Mouse (Mus musculus) heart, embryonic 14.5 days (tissue): ENCODE data around the gene Ptpru. TPM values are rescaled to one million over a fixed set of nuclear protein-coding genes. Genes with fewer than 3 reads are reported as not detected.

Experiments used
- ATAC-seq: fragments of 200-750 bp; cut with Nextera tagmentation; 2 replicates; pipeline ENCODE4 v1.8.0; 2017; ENCODE audit warnings: low read depth, moderate TSS enrichment; ENCODE audit not compliant: insufficient number of reproducible peaks, insufficient read depth, low FRiP score
- H3K27ac ChIP-seq, 2 experiments: fragments of 200-500 bp in 1 of 2; fragments of 300-500 bp in 1 of 2; sonication (generic) in 1 of 2; replicated peaks in 1 of 2; 2 replicates each; pipeline ENCODE4 v1.5.1; 2012 to 2014; ENCODE audit warnings: low read depth in 2 of 2, low read length in 2 of 2, control low read depth in 1 of 2, mild to moderate bottlenecking in 1 of 2, mixed read lengths in 1 of 2; ENCODE audit not compliant: control insufficient read depth in 1 of 2, insufficient read depth in 1 of 2
- H3K27me3 ChIP-seq: fragments of 300-500 bp; sonication (generic); 2 replicates; pipeline ENCODE4 v1.6.1; 2014; ENCODE audit warnings: mild to moderate bottlenecking, low read length, control low read depth; ENCODE audit not compliant: control insufficient read depth, insufficient read depth
- H3K36me3 ChIP-seq: fragments of 300-500 bp; sonication (generic); 2 replicates; pipeline ENCODE4 v1.6.1; 2014; ENCODE audit warnings: mild to moderate bottlenecking, control low read depth, low read length, mixed read lengths; ENCODE audit not compliant: control insufficient read depth, insufficient read depth
- H3K4me1 ChIP-seq, 2 experiments: fragments of 200-500 bp in 1 of 2; fragments of 300-500 bp in 1 of 2; sonication (generic) in 1 of 2; 2 replicates each; pipeline ENCODE4 v1.6.1; 2012 to 2014; ENCODE audit warnings: low read length in 2 of 2, control low read depth in 1 of 2, mixed read lengths in 1 of 2; ENCODE audit not compliant: control insufficient read depth in 2 of 2, insufficient read depth in 2 of 2
- H3K4me2 ChIP-seq: fragments of 300-500 bp; sonication (generic); 2 replicates; pipeline ENCODE4 v1.6.1; 2014; ENCODE audit warnings: mild to moderate bottlenecking, low read length
- H3K4me3 ChIP-seq, 2 experiments: fragments of 200-500 bp in 1 of 2; fragments of 300-500 bp in 1 of 2; sonication (generic) in 1 of 2; 2 replicates each; pipeline ENCODE4 v1.5.1; 2012 to 2014; ENCODE audit warnings: low read length in 2 of 2, mild to moderate bottlenecking in 2 of 2, control low read depth in 1 of 2, low read depth in 1 of 2, moderate library complexity in 1 of 2; ENCODE audit not compliant: control insufficient read depth in 1 of 2, insufficient read depth in 1 of 2
- H3K9ac ChIP-seq: fragments of 300-500 bp; sonication (generic); 2 replicates; pipeline ENCODE4 v1.6.1; 2014; ENCODE audit warnings: mild to moderate bottlenecking, low read length
- H3K9me3 ChIP-seq: fragments of 300-500 bp; sonication (generic); 2 replicates; pipeline ENCODE4 v1.6.1; 2016; ENCODE audit warnings: low read length, control low read depth; ENCODE audit not compliant: control insufficient read depth
- WGBS: fragments of 180-500 bp; shearing (Covaris S2); extraction: QIAGEN DNeasy Blood & Tissue Kit; methylation state at CpG from one replicate; pipeline ENCODE4 v1.1.7; 2014; 5-methylcytosine and 5-hydroxymethylcytosine counted together
- polyA plus RNA-seq: library from polyadenylated mRNA; unstranded; fragments of >200 nt; fragmentation: Nextera tagmentation; extraction: Ambion mirVana; gene quantifications from 2 replicates; pipeline ENCODE4 v1.2.1, GENCODE M21; 2014

Gene Ptpru
- polyA plus RNA-seq, 1 experiment from 2014 or later = 1.2 TPM

DNA sequence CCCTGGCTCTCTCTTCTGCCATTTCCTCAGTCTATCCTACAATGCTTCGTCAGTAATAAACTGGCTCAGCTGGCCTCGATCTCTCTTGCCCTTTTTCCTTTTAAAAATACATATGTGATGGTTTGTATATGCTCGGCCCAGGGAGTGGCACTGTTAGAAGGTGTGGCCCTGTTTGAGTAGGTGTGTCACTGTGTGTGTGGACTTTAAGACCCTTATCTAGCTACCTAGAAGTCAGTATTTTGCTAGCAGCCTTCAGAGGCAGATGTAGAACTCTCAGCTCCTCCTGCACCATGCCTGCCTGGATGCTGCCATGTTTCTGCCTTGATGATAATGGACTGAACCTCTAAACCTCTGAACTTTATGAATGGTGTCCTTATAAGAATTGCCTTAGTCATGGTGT is 15.5 kb downstream of the Ptpru start:
- H3K27me3 ChIP-seq = peaks cover 16% of the 10 kb centered on the region
- H3K9ac ChIP-seq = no peak overlapping the region
- H3K4me1 ChIP-seq = peaks cover 0 to 2% of the 10 kb centered on the region in 2 experiments; a peak in 1 of 4 replicates
- no peak for ATAC-seq
- no peaks in the 10 kb centered on the region for H3K9me3 ChIP-seq
- no peak overlapping the region for H3K4me2 ChIP-seq
- H3K4me3 ChIP-seq = no peak overlapping the region
- 72% methylated on average over 3 of the region's 3 CpGs for WGBS
- no peaks in the 10 kb centered on the region for H3K36me3 ChIP-seq
- no peak overlapping the region for H3K27ac ChIP-seq

GRCm38 (mm10) chr4:131821161-131821731 is 16.8 kb downstream of the Ptpru start:
- WGBS = 53% methylated on average over 16 of the region's 16 CpGs
- Histone ChIP-seq H3K36me3 (no peaks in the 10 kb centered on the region), H3K4me2 (no peak overlapping the region), H3K27ac (no peak overlapping the region), H3K4me3 (no peak overlapping the region), H3K4me1 (no peaks in the 10 kb centered on the region), H3K27me3 (peaks cover 16% of the 10 kb centered on the region), H3K9ac (no peak overlapping the region), H3K9me3 (no peaks in the 10 kb centered on the region)
- ATAC-seq = no peak

DNA sequence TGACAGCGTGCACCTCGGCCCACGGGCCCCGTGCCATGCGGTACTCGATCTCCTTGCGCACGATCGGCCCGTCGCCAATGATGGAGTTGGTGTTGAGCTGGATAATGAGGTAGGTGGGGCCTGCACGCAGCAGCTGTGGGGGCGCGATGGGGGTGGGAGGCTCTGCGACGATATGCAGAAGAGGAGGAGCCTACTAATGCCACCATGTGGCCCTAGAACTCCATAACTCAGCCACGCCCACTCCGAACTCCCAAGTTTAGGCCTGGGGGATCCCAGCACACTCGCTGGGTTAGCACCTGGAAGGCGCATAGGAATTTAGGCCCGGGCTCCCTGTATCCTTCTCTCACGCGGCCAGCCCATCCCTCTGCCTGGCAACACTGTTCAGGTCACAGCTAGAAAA is 19.2 kb downstream of the Ptpru start:
- Histone ChIP-seq H3K9ac (no peak overlapping the region), H3K27ac (no peak overlapping the region), H3K4me2 (no peak overlapping the region), H3K4me1 (no peaks in the 10 kb centered on the region), H3K36me3 (no peaks in the 10 kb centered on the region), H3K4me3 (no peak overlapping the region), H3K9me3 (no peaks in the 10 kb centered on the region), H3K27me3 (peaks cover 16% of the 10 kb centered on the region)
- ATAC-seq = no peak
- 38% methylated on average over 23 of the region's 23 CpGs for WGBS

DNA sequence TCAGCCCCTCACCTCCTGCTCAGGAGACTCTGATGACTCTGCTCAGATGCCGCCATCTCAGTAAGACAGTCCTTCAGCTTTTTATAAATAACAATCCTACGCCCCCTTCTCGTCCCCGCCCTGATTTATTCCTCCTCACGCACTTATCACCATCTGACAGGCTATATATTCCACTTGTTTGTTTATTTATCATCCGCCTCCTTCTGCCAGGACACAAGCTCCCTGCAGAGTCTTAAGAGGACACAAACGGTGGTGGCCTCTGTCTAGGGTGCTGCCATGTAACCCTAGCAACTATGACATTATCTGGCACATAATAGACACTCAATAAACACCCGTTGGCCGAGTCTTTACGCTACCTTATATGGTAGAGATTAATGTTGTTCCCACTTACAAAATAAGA is 22.3 kb downstream of the Ptpru start:
- WGBS = 69% methylated on average over 10 of the region's 10 CpGs
- no peak overlapping the region for H3K4me3 ChIP-seq
- no peak overlapping the region for H3K4me2 ChIP-seq
- no peaks in the 10 kb centered on the region for H3K9me3 ChIP-seq
- no peaks in the 10 kb centered on the region for H3K4me1 ChIP-seq
- H3K27ac ChIP-seq = no peak overlapping the region
- H3K36me3 ChIP-seq = no peaks in the 10 kb centered on the region
- peaks cover 13% of the 10 kb centered on the region for H3K27me3 ChIP-seq
- H3K9ac ChIP-seq = no peak overlapping the region
- ATAC-seq = no peak

GRCm38 (mm10) chr4:131814869-131815268 is 23.2 kb downstream of the Ptpru start:
- WGBS = 74% methylated on average over 10 of the region's 10 CpGs
- Histone ChIP-seq H3K4me2 (no peak overlapping the region), H3K36me3 (no peaks in the 10 kb centered on the region), H3K4me3 (no peak overlapping the region), H3K9ac (no peak overlapping the region), H3K4me1 (no peaks in the 10 kb centered on the region), H3K27ac (no peak overlapping the region), H3K9me3 (no peaks in the 10 kb centered on the region), H3K27me3 (peaks cover 9% of the 10 kb centered on the region)
- ATAC-seq = no peak

DNA sequence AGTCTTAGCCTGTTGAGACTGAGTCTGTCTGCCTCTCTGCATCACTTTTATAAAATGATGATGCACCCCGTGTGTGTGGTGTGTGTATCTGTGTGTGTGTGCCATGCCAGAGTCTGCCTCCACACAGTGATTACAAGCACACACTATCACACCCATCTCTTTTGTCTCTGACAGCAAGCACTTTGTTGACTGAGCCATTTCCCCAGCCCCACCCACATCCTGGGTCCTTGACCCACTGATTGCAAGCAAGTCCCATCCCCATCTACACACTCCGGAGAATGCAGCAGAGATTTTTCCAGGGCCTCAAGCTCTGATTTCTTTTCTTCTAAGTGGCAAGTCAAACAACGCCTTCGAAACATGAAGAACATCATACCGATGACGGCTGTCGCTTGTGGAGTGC is 24.3 kb downstream of the Ptpru start:
- no peak overlapping the region for H3K27ac ChIP-seq
- no peak for ATAC-seq
- 69% methylated on average over 7 of the region's 7 CpGs for WGBS
- no peaks in the 10 kb centered on the region for H3K4me1 ChIP-seq
- no peak overlapping the region for H3K9ac ChIP-seq
- H3K36me3 ChIP-seq = no peaks in the 10 kb centered on the region
- H3K4me2 ChIP-seq = no peak overlapping the region
- peaks cover 2% of the 10 kb centered on the region; the same call in 1 of the 2 replicates for H3K27me3 ChIP-seq
- no peaks in the 10 kb centered on the region for H3K9me3 ChIP-seq
- H3K4me3 ChIP-seq = no peak overlapping the region

GRCm38 (mm10) chr4:131812458-131812857 is 25.6 kb downstream of the Ptpru start:
- no peaks in the 10 kb centered on the region for H3K4me1 ChIP-seq
- 81% methylated on average over 11 of the region's 11 CpGs for WGBS
- H3K27me3 ChIP-seq = no peaks in the 10 kb centered on the region
- H3K9ac ChIP-seq = no peak overlapping the region
- no peak overlapping the region for H3K4me2 ChIP-seq
- H3K4me3 ChIP-seq = no peak overlapping the region
- no peak overlapping the region for H3K27ac ChIP-seq
- no peak for ATAC-seq
- H3K9me3 ChIP-seq = no peaks in the 10 kb centered on the region
- H3K36me3 ChIP-seq = no peaks in the 10 kb centered on the region

DNA sequence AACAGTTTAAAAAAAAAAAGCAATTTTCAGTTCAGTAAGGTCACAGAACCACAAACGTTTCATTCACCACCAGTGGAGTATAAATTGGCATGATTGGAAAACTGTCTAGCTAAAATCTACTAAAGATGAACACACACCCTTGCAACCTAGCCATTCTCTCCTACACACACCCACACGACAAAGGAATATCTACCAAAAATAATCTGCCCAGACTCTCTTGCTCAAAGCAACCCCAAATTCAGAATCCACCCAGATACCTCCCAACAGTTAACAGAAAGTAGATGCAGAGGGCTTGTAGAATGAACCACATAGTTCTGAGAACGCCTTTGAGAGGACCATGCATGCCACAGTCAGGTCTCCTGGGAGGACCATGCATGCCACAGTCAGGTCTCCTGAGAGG is 32.8 kb downstream of the Ptpru start:
- ATAC-seq = no peak
- Histone ChIP-seq H3K36me3 (no peaks in the 10 kb centered on the region), H3K27me3 (no peaks in the 10 kb centered on the region), H3K4me2 (no peak overlapping the region), H3K9ac (no peak overlapping the region), H3K27ac (no peak overlapping the region), H3K9me3 (no peaks in the 10 kb centered on the region), H3K4me3 (no peak overlapping the region), H3K4me1 (no peaks in the 10 kb centered on the region)
- WGBS = 69% methylated on average over 3 of the region's 3 CpGs
